Mouse (Mus musculus) adrenal gland, postnatal 4 days (tissue): ENCODE results near the gene Rab37. TPM values are rescaled to one million over a fixed set of nuclear protein-coding genes. Genes with fewer than 3 reads are reported as not detected.

Source experiments
- DNase-seq, 2 experiments: peaks; one replicate each; pipeline ENCODE4 v3.0.0; 2021 to 2022; ENCODE audit warnings: low spot score in 2 of 2, mixed read lengths in 2 of 2
- total RNA-seq, 2 experiments: library from RNA; stranded (reverse); gene quantifications; 2 replicates each; pipeline ENCODE4 v1.2.3; 2021

Gene Rab37
- total RNA-seq, 2 experiments from 2014 or later: 2.1 to 2.5 TPM

GRCm38 (mm10) chr11:115129508-115130126 lies 38.4 kb downstream of the Rab37 start:
- DNase-seq: no peak

- no peak for DNase-seq
Measured at GRCm38 (mm10) chr11:115131768-115132381, 40.6 kb downstream of the Rab37 start.

GRCm38 (mm10) chr11:115133800-115134199 lies 42.6 kb downstream of the Rab37 start, which contains the start of gene Cd300lf:
TSS of gene Cd300lf (minus strand) at chr11:115133992.
- no peak for DNase-seq

- no peak for DNase-seq
Measured at GRCm38 (mm10) chr11:115138597-115139262, 47.5 kb downstream of the Rab37 start.

GRCm38 (mm10) chr11:115141970-115142369 lies 50.7 kb downstream of the Rab37 start:
- no peak for DNase-seq

GRCm38 (mm10) chr11:115147813-115148212 lies 56.6 kb downstream of the Rab37 start:
- DNase-seq: no peak

GRCm38 (mm10) chr11:115150741-115151254 lies 59.6 kb downstream of the Rab37 start:
- DNase-seq: no peak

- DNase-seq: peak in 1 of 2 experiments; percentile 38
Measured at GRCm38 (mm10) chr11:115151755-115152429, 60.7 kb downstream of the Rab37 start.

GRCm38 (mm10) chr11:115153088-115153487 lies 61.9 kb downstream of the Rab37 start:
- DNase-seq: no peak

GRCm38 (mm10) chr11:115153699-115154292 lies 62.6 kb downstream of the Rab37 start:
- peak; percentile 49 to 62 for DNase-seq

GRCm38 (mm10) chr11:115155053-115155634 lies 63.9 kb downstream of the Rab37 start:
- DNase-seq: no peak

GRCm38 (mm10) chr11:115157933-115158719 lies 66.9 kb downstream of the Rab37 start:
- DNase-seq: no peak

- peak; percentile 59 to 72 for DNase-seq
Measured at GRCm38 (mm10) chr11:115160016-115160797, 69.0 kb downstream of the Rab37 start.

GRCm38 (mm10) chr11:115160883-115161577 lies 69.8 kb downstream of the Rab37 start:
- peak; percentile 52 to 73 for DNase-seq

GRCm38 (mm10) chr11:115161578-115162204 lies 70.5 kb downstream of the Rab37 start:
- no peak for DNase-seq

- DNase-seq: no peak
Measured at GRCm38 (mm10) chr11:115162205-115162601, 71.0 kb downstream of the Rab37 start.

GRCm38 (mm10) chr11:115162832-115163480 lies 71.7 kb downstream of the Rab37 start, which contains the start of gene Slc9a3r1:
TSS of gene Slc9a3r1 (plus strand) at chr11:115163341.
- peak; percentile 86 to 98 for DNase-seq
